Mouse (Mus musculus) liver, adult 2 months (tissue): ENCODE results near the gene Fhit.

Source experiments
- CTCF ChIP-seq: fragments of 200-500 bp; IDR thresholded peaks from 2 replicates; pipeline ENCODE4 v1.5.1; 2011; ENCODE audit warnings: low read depth, low read length, control low read depth
- POLR2A ChIP-seq: fragments of 200-500 bp; IDR thresholded peaks from 2 replicates; pipeline ENCODE4 v1.6.1; 2011; ENCODE audit warnings: low read length, control low read depth; ENCODE audit not compliant: insufficient read depth; ENCODE audit errors: extremely low read depth

GRCm38 (mm10) chr14:10712916-10713315 lies 448.9 kb downstream of the Fhit start:
- no peak for TF ChIP-seq CTCF
- no peak for TF ChIP-seq POLR2A
